Mouse (Mus musculus): Measurements from ENCODE around the gene Ugt2b36. TPM values are rescaled to one million over a fixed set of nuclear protein-coding genes. Genes with fewer than 3 reads are reported as not detected.

Ugt2b36 gene
- total and polyA plus RNA-seq, 2 experiments from 2014 or later, result not detected

DNA sequence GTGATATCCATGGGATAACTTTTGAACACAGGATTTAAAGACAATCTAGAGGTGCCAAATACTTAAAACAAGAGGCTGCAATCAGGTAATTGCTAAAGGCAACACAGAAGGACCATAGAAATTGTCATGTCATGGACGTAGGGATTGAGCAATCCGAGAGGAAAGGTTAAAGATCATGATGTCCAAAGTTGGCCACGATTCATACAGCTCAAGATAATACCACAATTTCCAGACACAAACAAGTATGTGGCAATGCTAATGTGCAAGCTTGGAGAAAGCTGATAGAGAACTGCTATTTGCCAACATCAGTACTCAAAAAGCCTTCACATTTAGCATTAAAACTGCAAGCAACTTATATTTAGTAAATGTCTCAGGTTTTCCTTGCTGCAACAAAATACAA is 65.0 kb downstream of the Ugt2b36 start:
- 90% methylated on average over 3 of the region's 3 CpGs for WGBS
- Histone ChIP-seq H3K36me3 (ENCODE audit: insufficient read depth) (no peaks in the 10 kb centered on the region), H3K9me3 (ENCODE audit: low read length) (no peaks in the 10 kb centered on the region), H3K4me3 (ENCODE audit: low read depth, low read length) (no peak overlapping the region), H3K27me3 (ENCODE audit: insufficient read depth, low read length) (no peaks in the 10 kb centered on the region), H3K9ac (no peak overlapping the region), H3K4me1 (ENCODE audit: insufficient read depth) (no peaks in the 10 kb centered on the region), H3K27ac (ENCODE audit: low read depth, low read length) (no peak overlapping the region), H3K4me2 (ENCODE audit: low read depth) (no peak overlapping the region)
- ATAC-seq (no peak), DNase-seq (no peak)
- no peak for TF ChIP-seq CTCF (IDR thresholded peaks at IDR 0.05; ENCODE audit: low read depth)

Other genes with a start within 250 kb of the Ugt2b36 start
- not detected in 2 replicates for gene Ugt2b34, start 185.6 kb downstream of the Ugt2b36 start, total RNA-seq (2014; rRNA removed)
- not detected in 2 replicates for gene Ugt2b34, start 185.6 kb downstream of the Ugt2b36 start, polyA plus RNA-seq (2015; fragmentation: Nextera tagmentation; extraction: Ambion mirVana)
- gene Ugt2b1, start 166.0 kb downstream of the Ugt2b36 start, total RNA-seq (2014; rRNA removed), result not detected in 2 replicates
- not detected in 2 replicates for gene Ugt2b1, start 166.0 kb downstream of the Ugt2b36 start, polyA plus RNA-seq (2015; fragmentation: Nextera tagmentation; extraction: Ambion mirVana)
- not detected in 2 replicates for gene Ugt2b35, start 91.7 kb downstream of the Ugt2b36 start, total RNA-seq (2014; rRNA removed)
- gene Ugt2b35, start 91.7 kb downstream of the Ugt2b36 start, polyA plus RNA-seq (2015; fragmentation: Nextera tagmentation; extraction: Ambion mirVana), result not detected in 2 replicates
- not detected in 2 replicates for gene Ugt2b5, start 47.8 kb upstream of the Ugt2b36 start, total RNA-seq (2014; rRNA removed)
- not detected in 2 replicates for gene Ugt2b5, start 47.8 kb upstream of the Ugt2b36 start, polyA plus RNA-seq (2015; fragmentation: Nextera tagmentation; extraction: Ambion mirVana)
- not detected in 2 replicates for gene Ugt2b37, start 162.2 kb upstream of the Ugt2b36 start, total RNA-seq (2014; rRNA removed)
- not detected in 2 replicates for gene Ugt2b37, start 162.2 kb upstream of the Ugt2b36 start, polyA plus RNA-seq (2015; fragmentation: Nextera tagmentation; extraction: Ambion mirVana)
- not detected in 2 replicates for gene Ugt2a3, start 244.6 kb upstream of the Ugt2b36 start, total RNA-seq (2014; rRNA removed)
- not detected in 2 replicates for gene Ugt2a3, start 244.6 kb upstream of the Ugt2b36 start, polyA plus RNA-seq (2015; fragmentation: Nextera tagmentation; extraction: Ambion mirVana)